Mouse (Mus musculus) lung, adult 18-20 months (tissue): Measurements from ENCODE around the gene Agrn.

Experiments
- DNase-seq, 2 experiments: peaks; one replicate each; pipeline ENCODE4 v3.0.0; 2022; ENCODE audit warnings: mixed read lengths in 2 of 2

Agrn gene

GRCm38 (mm10) chr4:156197131-156197828 lies at the start of gene Agrn:
Gene Agrn (minus strand): TSS chr4:156197488.
- peak; percentile 71 to 77 for DNase-seq

GRCm38 (mm10) chr4:156236651-156237447 lies 39.6 kb upstream of the Agrn start:
- DNase-seq = no peak

- peak; percentile 89 to 91 for DNase-seq
Observed at GRCm38 (mm10) chr4:156235808-156236533, 38.7 kb upstream of the Agrn start, which contains the start of gene Noc2l. Gene Noc2l (plus strand): TSS chr4:156236010.

GRCm38 (mm10) chr4:156235360-156235770 lies 38.1 kb upstream of the Agrn start:
- no peak for DNase-seq

GRCm38 (mm10) chr4:156234701-156235213 lies 37.5 kb upstream of the Agrn start, which contains the start of gene Plekhn1:
Gene Plekhn1 (minus strand): TSS chr4:156234857.
- DNase-seq = peak; percentile 71 to 72

GRCm38 (mm10) chr4:156234021-156234501 lies 36.8 kb upstream of the Agrn start:
- peak in 1 of 2 experiments; percentile 11 for DNase-seq

GRCm38 (mm10) chr4:156228393-156229024 lies 31.2 kb upstream of the Agrn start:
- DNase-seq = peak; percentile 47 to 55

GRCm38 (mm10) chr4:156227752-156228392 lies 30.6 kb upstream of the Agrn start:
- DNase-seq = peak; percentile 73 to 81

- DNase-seq = no peak
Observed at GRCm38 (mm10) chr4:156224276-156224675, 27.0 kb upstream of the Agrn start.

- no peak for DNase-seq
Observed at GRCm38 (mm10) chr4:156219936-156220335, 22.6 kb upstream of the Agrn start.

- no peak for DNase-seq
Observed at GRCm38 (mm10) chr4:156217838-156218237, 20.6 kb upstream of the Agrn start.

GRCm38 (mm10) chr4:156217022-156217669 lies 19.9 kb upstream of the Agrn start:
- DNase-seq = no peak

- DNase-seq = no peak
Observed at GRCm38 (mm10) chr4:156216196-156216595, 18.9 kb upstream of the Agrn start.

- peak; percentile 65 to 75 for DNase-seq
Observed at GRCm38 (mm10) chr4:156215649-156216048, 18.4 kb upstream of the Agrn start, which contains the start of gene Perm1. Gene Perm1 (plus strand): TSS chr4:156215868.

- DNase-seq = no peak
Observed at GRCm38 (mm10) chr4:156213134-156213533, 15.8 kb upstream of the Agrn start.

GRCm38 (mm10) chr4:156209963-156210635 lies 12.8 kb upstream of the Agrn start:
- no peak for DNase-seq

GRCm38 (mm10) chr4:156208872-156209271 lies 11.6 kb upstream of the Agrn start:
- DNase-seq = no peak

GRCm38 (mm10) chr4:156203413-156204131 lies 6.3 kb upstream of the Agrn start:
- peak in 1 of 2 experiments; percentile 34 for DNase-seq

GRCm38 (mm10) chr4:156203001-156203412 lies 5.7 kb upstream of the Agrn start, which contains the start of gene AW011738:
Gene AW011738 (plus strand): TSS chr4:156203304.
- peak; percentile 82 to 88 for DNase-seq
